Mouse (Mus musculus): ENCODE measurements at regions not wholly inside any gene's neighbourhood (a gene's known extent, or its start where the extent isn't known, plus 50 kb on each side); places are given as distances from the start of the nearest gene placed in this dataset.

DNA sequence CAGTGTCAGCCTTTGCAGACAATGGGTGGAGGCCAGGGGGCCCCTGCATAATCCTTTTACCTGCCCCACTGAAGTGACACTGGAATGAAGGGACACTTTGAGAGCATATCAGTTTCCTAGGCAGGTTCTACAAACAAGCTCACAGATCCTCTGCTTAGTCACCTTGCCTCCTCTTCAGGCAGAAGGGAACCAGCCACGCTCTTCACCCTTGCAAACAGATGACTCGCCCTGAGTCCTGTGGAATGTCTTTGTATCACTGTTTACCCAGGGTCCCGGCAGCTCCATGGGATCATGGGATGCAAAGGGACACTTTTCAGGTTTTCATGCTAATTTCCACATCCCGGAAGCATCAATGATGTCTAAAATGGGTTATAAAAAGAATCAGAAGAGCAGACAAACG lies 94.2 kb downstream of the Pax1 start:
- TF ChIP-seq CTCF (IDR thresholded peaks at IDR 0.05; ENCODE audit: low read depth) (no peak), EP300 (IDR thresholded peaks at IDR 0.05; ENCODE audit: low read depth) (no peak)

Measured in heart, postnatal 0 days (tissue).